Mouse (Mus musculus) brain, embryonic 14.5 days (tissue): ENCODE results near the gene Ctsz.

Experiments used
- CTCF ChIP-seq: fragments of 200-500 bp; IDR thresholded peaks from 2 replicates; pipeline ENCODE4 v1.5.1; 2012; ENCODE audit warnings: inconsistent platforms, mild to moderate bottlenecking, moderate library complexity, borderline replicate concordance; ENCODE audit not compliant: insufficient read depth, insufficient read length; ENCODE audit errors: extremely low read depth
- POLR2A ChIP-seq: fragments of 200-500 bp; IDR thresholded peaks from 2 replicates; pipeline ENCODE4 v1.6.1; 2012; ENCODE audit warnings: mild to moderate bottlenecking, inconsistent platforms, borderline replicate concordance; ENCODE audit not compliant: poor library complexity, insufficient read depth, insufficient read length, severe bottlenecking; ENCODE audit errors: extremely low read depth

GRCm38 (mm10) chr2:174443046-174443445, 4.2 kb upstream of the Ctsz start:
- no peak for TF ChIP-seq POLR2A
- no peak for TF ChIP-seq CTCF
